Mouse (Mus musculus): ENCODE data around the gene Hsd3b7. TPM values are rescaled to one million over a fixed set of nuclear protein-coding genes. Genes with fewer than 3 reads are reported as not detected.

The Hsd3b7 gene
- polyA plus RNA-seq (2015; fragmentation: Nextera tagmentation; extraction: Ambion mirVana), result 11.9 and 12.1 TPM in 2 replicates

DNA sequence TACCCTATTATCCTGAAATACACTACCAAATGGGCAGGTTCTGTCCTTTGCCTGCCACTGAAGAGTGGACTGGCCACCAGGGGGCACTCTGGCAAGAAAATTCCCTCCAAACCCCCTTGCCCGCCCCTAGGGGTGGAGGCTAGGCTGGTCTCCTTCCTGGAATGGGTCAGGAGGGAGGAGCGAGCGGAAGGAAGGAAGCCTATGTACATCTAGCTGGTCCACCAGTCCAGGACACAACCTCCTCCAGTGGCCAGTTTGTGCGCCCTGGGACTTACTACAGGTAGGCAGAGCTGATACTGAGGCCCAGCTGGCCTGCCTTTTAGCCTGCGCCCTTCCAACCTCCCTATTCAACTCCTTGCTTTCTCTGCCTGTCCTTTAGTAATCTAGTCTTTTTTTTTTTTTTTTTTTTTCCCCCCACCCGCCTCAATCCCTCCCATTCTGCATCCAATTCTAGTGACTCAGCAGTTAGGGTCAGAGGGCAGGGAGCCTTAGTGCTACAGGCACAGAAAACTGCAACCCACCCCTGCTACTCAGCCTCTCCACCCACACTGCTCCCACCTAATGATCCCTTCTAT is at the start of gene Hsd3b7:
Gene Hsd3b7, plus strand, starts transcription at position 170 of the 575 bp plus-strand sequence.
- H3K9ac ChIP-seq (ENCODE audit: low read depth, low read length), result 0 out of 2 replicates have a peak within 1 kb of the TSS, but pooled peaks have one; percentile 27
- no peaks in the 10 kb centered on the region for H3K9me3 ChIP-seq (ENCODE audit: control insufficient read depth, low read length)
- H3K27me3 ChIP-seq (replicated peaks; ENCODE audit: control insufficient read depth, insufficient read depth, low read length), result no peaks in the 10 kb centered on the region
- peak within 1 kb of the TSS; percentile 23; the same call in 1 of the 2 replicates for H3K27ac ChIP-seq (ENCODE audit: low read depth, low read length)
- H3K4me3 ChIP-seq (ENCODE audit: low read length), result no peak within 1 kb of the TSS
- WGBS, result 26% methylated on average over 6 of the region's 6 CpGs
- H3K36me3 ChIP-seq (ENCODE audit: control insufficient read depth, insufficient read depth, low read length), result peaks cover 43% of the 10 kb centered on the region
- peak; percentile 79 for ATAC-seq
- peak within 1 kb of the TSS; percentile 24 for H3K4me2 ChIP-seq (ENCODE audit: low read length)
- peaks cover 6% of the 10 kb centered on the region; the same call in 1 of the 2 replicates for H3K4me1 ChIP-seq (ENCODE audit: control insufficient read depth, insufficient read depth, low read depth, low read length)

DNA sequence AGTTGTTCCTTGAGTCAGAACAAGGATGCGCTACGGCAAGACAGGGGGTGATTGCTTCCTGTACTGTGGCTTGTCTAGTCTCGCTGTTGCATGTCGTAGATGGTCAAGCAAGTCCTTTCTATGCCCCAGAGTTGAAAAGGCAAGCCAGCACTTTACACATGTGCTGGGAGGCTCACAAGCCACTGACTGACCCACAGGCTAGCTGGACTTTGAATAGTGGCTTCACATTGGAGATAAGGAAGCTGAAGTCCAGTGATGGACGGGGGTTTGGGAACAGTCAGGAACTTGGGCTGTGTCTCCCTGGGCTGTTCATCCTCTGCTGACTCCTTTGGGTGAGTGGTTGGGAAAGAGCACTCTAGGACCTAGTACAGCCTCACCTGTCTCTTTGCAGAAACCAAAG is 48.8 kb upstream of the Hsd3b7 start:
- H3K27ac ChIP-seq (ENCODE audit: low read depth, low read length), result no peak overlapping the region
- no peaks in the 10 kb centered on the region for H3K9me3 ChIP-seq (ENCODE audit: control insufficient read depth, low read length)
- peaks cover 52% of the 10 kb centered on the region for H3K36me3 ChIP-seq (ENCODE audit: control insufficient read depth, insufficient read depth, low read length)
- H3K4me1 ChIP-seq (ENCODE audit: control insufficient read depth, insufficient read depth, low read depth, low read length), result peaks cover 15% of the 10 kb centered on the region
- no peak overlapping the region for H3K4me3 ChIP-seq (ENCODE audit: low read length)
- no peak for ATAC-seq
- WGBS, result 93% methylated on average over 5 of the region's 5 CpGs
- H3K9ac ChIP-seq (ENCODE audit: low read depth, low read length), result no peak overlapping the region
- no peaks in the 10 kb centered on the region for H3K27me3 ChIP-seq (replicated peaks; ENCODE audit: control insufficient read depth, insufficient read depth, low read length)
- no peak overlapping the region for H3K4me2 ChIP-seq (ENCODE audit: low read length)

DNA sequence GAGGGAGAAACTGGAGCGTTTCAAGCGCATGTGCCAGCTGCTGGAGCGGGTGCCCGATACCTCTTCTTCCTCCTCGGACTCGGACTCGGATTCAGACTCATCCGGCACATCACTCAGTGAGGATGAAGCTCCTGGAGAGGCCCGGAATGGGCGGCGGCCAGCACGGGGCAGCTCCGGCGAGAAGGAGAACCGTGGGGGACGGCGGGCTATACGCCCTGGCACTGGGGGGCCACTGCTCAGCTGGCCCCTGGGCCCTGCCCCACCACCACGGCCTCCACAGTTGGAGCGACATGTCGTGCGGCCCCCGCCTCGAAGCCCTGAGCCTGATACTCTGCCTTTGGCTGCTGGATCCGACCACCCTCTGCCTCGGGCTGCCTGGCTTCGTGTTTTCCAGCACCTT is 48.3 kb upstream of the Hsd3b7 start:
- Histone ChIP-seq H3K9me3 (ENCODE audit: control insufficient read depth, low read length) (no peaks in the 10 kb centered on the region), H3K4me1 (ENCODE audit: control insufficient read depth, insufficient read depth, low read depth, low read length) (peaks cover 15% of the 10 kb centered on the region), H3K4me2 (ENCODE audit: low read length) (no peak overlapping the region), H3K36me3 (ENCODE audit: control insufficient read depth, insufficient read depth, low read length) (peaks cover 52% of the 10 kb centered on the region), H3K27ac (ENCODE audit: low read depth, low read length) (no peak overlapping the region), H3K27me3 (replicated peaks; ENCODE audit: control insufficient read depth, insufficient read depth, low read length) (no peaks in the 10 kb centered on the region), H3K9ac (ENCODE audit: low read depth, low read length) (no peak overlapping the region), H3K4me3 (ENCODE audit: low read length) (no peak overlapping the region)
- no peak for ATAC-seq
- 95% methylated on average over 27 of the region's 27 CpGs for WGBS

DNA sequence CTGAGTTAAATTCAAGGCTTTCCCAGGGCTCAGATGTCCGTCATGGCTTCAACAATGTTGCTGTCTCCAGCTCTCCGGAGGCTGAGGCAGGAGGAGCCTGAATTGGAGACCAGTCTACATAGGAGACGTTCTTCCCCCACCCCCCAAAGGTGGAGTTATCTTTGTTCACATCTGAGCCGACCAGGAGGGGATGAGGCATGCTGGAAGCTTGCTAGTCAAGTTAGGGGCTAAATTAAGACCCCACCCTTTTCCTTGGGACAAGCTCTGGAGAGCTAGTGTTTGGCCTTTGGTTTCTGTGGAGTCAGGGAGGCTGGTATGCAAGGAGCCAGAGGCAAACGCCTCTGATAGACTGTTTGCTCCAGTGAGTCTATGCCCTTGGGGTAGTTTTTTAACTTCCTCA is 47.2 kb upstream of the Hsd3b7 start:
- no peak overlapping the region for H3K4me3 ChIP-seq (ENCODE audit: low read length)
- no peak for ATAC-seq
- H3K36me3 ChIP-seq (ENCODE audit: control insufficient read depth, insufficient read depth, low read length), result peaks cover 55% of the 10 kb centered on the region
- no peak overlapping the region for H3K27ac ChIP-seq (ENCODE audit: low read depth, low read length)
- no peak overlapping the region for H3K9ac ChIP-seq (ENCODE audit: low read depth, low read length)
- no peak overlapping the region for H3K4me2 ChIP-seq (ENCODE audit: low read length)
- WGBS, result 84% methylated on average over 5 of the region's 5 CpGs
- H3K4me1 ChIP-seq (ENCODE audit: control insufficient read depth, insufficient read depth, low read depth, low read length), result peaks cover 4% of the 10 kb centered on the region
- H3K27me3 ChIP-seq (replicated peaks; ENCODE audit: control insufficient read depth, insufficient read depth, low read length), result no peaks in the 10 kb centered on the region
- no peaks in the 10 kb centered on the region for H3K9me3 ChIP-seq (ENCODE audit: control insufficient read depth, low read length)

DNA sequence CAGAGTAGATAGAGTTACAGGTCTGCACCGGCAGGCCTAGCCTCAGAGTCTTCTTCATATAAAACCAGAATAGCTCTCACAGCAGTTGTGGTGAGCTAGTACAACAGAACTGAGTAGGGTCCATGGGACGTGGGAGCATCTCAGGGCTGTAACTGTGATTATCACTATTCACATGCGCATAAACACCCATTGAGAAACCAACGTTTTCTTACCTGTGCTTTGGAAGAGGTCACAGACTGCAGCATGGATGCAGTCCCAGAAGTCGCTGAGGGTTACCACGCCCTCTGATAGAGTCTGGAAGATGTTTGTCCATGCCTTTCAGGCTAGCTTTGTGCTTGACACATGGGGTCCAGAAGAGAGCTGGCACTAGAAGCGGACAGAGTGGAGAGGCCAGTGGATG is 46.7 kb upstream of the Hsd3b7 start:
- Histone ChIP-seq H3K27ac (ENCODE audit: low read depth, low read length) (no peak overlapping the region), H3K9ac (ENCODE audit: low read depth, low read length) (no peak overlapping the region), H3K4me3 (ENCODE audit: low read length) (no peak overlapping the region), H3K4me2 (ENCODE audit: low read length) (no peak overlapping the region), H3K27me3 (replicated peaks; ENCODE audit: control insufficient read depth, insufficient read depth, low read length) (no peaks in the 10 kb centered on the region), H3K9me3 (ENCODE audit: control insufficient read depth, low read length) (no peaks in the 10 kb centered on the region), H3K36me3 (ENCODE audit: control insufficient read depth, insufficient read depth, low read length) (peaks cover 55% of the 10 kb centered on the region), H3K4me1 (ENCODE audit: control insufficient read depth, insufficient read depth, low read depth, low read length) (peaks cover 4% of the 10 kb centered on the region; the same call in 1 of the 2 replicates)
- no peak for ATAC-seq
- 87% methylated on average over 7 of the region's 7 CpGs for WGBS

DNA sequence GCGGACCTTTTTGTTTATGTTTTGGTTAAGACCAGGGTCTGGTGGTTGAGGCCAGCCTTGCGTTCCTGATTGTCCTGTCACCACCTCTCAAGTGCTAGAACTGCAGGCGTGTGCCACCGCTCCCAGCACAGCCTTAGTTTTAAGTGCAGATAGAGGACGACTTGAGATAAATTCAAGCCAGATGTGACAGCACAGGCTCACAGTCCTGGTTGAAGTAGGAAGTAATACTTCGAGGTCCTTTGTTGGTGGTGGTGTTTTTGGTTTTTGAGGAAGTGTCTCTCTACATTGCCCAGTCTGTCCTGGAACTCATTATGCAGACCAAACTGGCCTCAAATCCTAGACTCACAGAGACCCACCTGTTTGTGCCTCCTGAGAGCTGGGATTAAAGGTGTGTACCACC is 40.7 kb upstream of the Hsd3b7 start:
- Histone ChIP-seq H3K36me3 (ENCODE audit: control insufficient read depth, insufficient read depth, low read length) (peaks cover 25% of the 10 kb centered on the region), H3K9me3 (ENCODE audit: control insufficient read depth, low read length) (no peaks in the 10 kb centered on the region)
- 86% methylated on average over 6 of the region's 6 CpGs for WGBS

DNA sequence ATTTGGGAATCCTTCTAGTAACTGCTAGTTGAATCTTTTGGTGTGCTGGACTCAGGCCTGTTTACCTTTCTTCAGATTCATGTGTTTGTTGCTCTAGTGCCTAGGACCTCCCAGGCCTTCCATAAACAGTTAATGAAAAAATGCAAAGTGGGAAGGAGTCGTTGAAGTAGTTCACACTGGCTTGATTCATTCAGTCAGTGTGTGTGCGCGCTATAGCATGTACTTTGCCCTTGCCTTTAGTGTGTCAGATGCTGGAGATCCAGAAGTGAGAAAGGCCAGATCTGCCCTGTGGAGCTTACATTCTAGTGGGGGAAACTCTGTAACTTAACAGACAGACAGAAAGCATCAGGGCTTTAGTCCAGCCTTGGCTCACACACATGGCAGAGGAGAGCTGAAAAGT is 39.9 kb upstream of the Hsd3b7 start:
- Histone ChIP-seq H3K4me3 (ENCODE audit: low read length) (no peak overlapping the region), H3K4me2 (ENCODE audit: low read length) (no peak overlapping the region), H3K27me3 (replicated peaks; ENCODE audit: control insufficient read depth, insufficient read depth, low read length) (no peaks in the 10 kb centered on the region), H3K27ac (ENCODE audit: low read depth, low read length) (no peak overlapping the region), H3K4me1 (ENCODE audit: control insufficient read depth, insufficient read depth, low read depth, low read length) (no peaks in the 10 kb centered on the region; the same call in 1 of the 2 replicates), H3K36me3 (ENCODE audit: control insufficient read depth, insufficient read depth, low read length) (peaks cover 20% of the 10 kb centered on the region), H3K9ac (ENCODE audit: low read depth, low read length) (no peak overlapping the region), H3K9me3 (ENCODE audit: control insufficient read depth, low read length) (no peaks in the 10 kb centered on the region)
- 84% methylated on average over 3 of the region's 3 CpGs for WGBS
- ATAC-seq, result no peak

More for the DNA sequence above, 40.7 kb upstream of the Hsd3b7 start:
- Histone ChIP-seq H3K9ac (ENCODE audit: low read depth, low read length) (no peak overlapping the region), H3K27me3 (replicated peaks; ENCODE audit: control insufficient read depth, insufficient read depth, low read length) (no peaks in the 10 kb centered on the region), H3K4me1 (ENCODE audit: control insufficient read depth, insufficient read depth, low read depth, low read length) (no peaks in the 10 kb centered on the region; the same call in 1 of the 2 replicates), H3K27ac (ENCODE audit: low read depth, low read length) (no peak overlapping the region), H3K4me2 (ENCODE audit: low read length) (no peak overlapping the region), H3K4me3 (ENCODE audit: low read length) (no peak overlapping the region)
- ATAC-seq, result no peak

DNA sequence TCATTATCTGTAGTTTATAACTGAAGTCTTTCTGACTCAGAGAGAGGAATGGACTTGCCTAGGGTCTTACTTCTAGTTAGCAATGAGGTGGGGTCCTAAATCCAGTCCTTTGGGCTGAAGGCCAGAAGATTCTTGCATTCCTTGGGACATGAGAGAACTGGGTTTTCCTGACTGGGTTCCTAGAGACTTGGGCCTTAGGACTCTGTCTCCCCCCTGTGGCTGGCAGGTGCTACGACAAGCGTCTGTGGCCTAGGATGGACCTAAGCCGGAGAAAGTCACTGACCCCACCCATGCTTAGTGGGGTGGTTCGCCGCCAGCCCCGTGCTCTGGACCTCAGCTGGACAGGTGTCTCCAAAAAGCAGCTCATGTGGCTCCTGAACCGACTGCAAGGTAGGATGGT is 39.4 kb upstream of the Hsd3b7 start:
- H3K9ac ChIP-seq (ENCODE audit: low read depth, low read length), result no peak overlapping the region
- no peak overlapping the region for H3K4me2 ChIP-seq (ENCODE audit: low read length)
- no peak for ATAC-seq
- no peaks in the 10 kb centered on the region for H3K27me3 ChIP-seq (replicated peaks; ENCODE audit: control insufficient read depth, insufficient read depth, low read length)
- no peak overlapping the region for H3K4me3 ChIP-seq (ENCODE audit: low read length)
- peaks cover 25% of the 10 kb centered on the region for H3K36me3 ChIP-seq (ENCODE audit: control insufficient read depth, insufficient read depth, low read length)
- H3K4me1 ChIP-seq (ENCODE audit: control insufficient read depth, insufficient read depth, low read depth, low read length), result no peaks in the 10 kb centered on the region; the same call in 1 of the 2 replicates
- WGBS, result 41% methylated on average over 7 of the region's 7 CpGs
- no peak overlapping the region for H3K27ac ChIP-seq (ENCODE audit: low read depth, low read length)
- H3K9me3 ChIP-seq (ENCODE audit: control insufficient read depth, low read length), result no peaks in the 10 kb centered on the region

DNA sequence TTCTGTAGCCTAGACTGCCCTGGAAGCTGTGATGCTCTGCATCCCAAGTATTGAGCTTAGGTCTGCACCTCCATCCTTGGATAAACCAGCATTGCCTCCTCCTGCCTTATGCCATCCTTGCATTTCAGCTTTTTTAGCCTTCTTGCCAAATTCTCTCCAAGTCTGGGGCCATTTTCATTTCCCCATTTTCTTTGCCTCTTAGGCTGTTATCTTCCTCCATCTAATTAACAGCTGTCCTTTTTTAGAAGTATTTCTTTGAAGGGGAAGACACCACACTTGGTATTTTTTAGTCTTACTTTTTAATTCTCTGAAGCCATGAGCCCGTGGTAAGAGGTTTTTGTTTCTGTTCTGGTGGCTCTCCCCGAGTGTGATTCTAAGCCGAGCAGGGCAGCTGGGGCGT is 36.8 kb upstream of the Hsd3b7 start:
- H3K36me3 ChIP-seq (ENCODE audit: control insufficient read depth, insufficient read depth, low read length), result peaks cover 30% of the 10 kb centered on the region
- H3K4me1 ChIP-seq (ENCODE audit: control insufficient read depth, insufficient read depth, low read depth, low read length), result peaks cover 3% of the 10 kb centered on the region
- no peak overlapping the region for H3K27ac ChIP-seq (ENCODE audit: low read depth, low read length)
- H3K9me3 ChIP-seq (ENCODE audit: control insufficient read depth, low read length), result no peaks in the 10 kb centered on the region
- H3K4me2 ChIP-seq (ENCODE audit: low read length), result no peak overlapping the region
- no peaks in the 10 kb centered on the region for H3K27me3 ChIP-seq (replicated peaks; ENCODE audit: control insufficient read depth, insufficient read depth, low read length)
- H3K4me3 ChIP-seq (ENCODE audit: low read length), result no peak overlapping the region
- no peak overlapping the region for H3K9ac ChIP-seq (ENCODE audit: low read depth, low read length)
- WGBS, result 96% methylated on average over 4 of the region's 4 CpGs
- ATAC-seq, result no peak

Data from hindbrain, embryonic 16.5 days (tissue).